9 mouse cellular contexts compared by ENCODE assay signal in genomic region chr1:86510676-86511441, GRCm38 (mm10). TPM values are rescaled to one million over a fixed set of nuclear protein-coding genes. Genes with fewer than 3 reads are reported as not detected.
DNase-seq lines count a peak whose midpoint lies in the region; ATAC-seq lines count a peak whose summit lies in the region.
"Had no signal": no experiment of that assay in that cellular context is flagged by ENCODE, and none has a peak within 500 bp of the region (broad histone marks: within the 10 kb centered on the region; RNA-seq: fewer than 3 reads in every experiment).

No protein-coding gene starts in this region.

- H3K36me3 ChIP-seq in kidney, embryonic 16.5 days (ENCODE audit: insufficient read depth, low read length): no peaks in the 10 kb centered on the region
- no peaks in the 10 kb centered on the region for H3K36me3 ChIP-seq in hindbrain, embryonic 12.5 days

- H3K4me1 ChIP-seq in kidney, embryonic 16.5 days (ENCODE audit: insufficient read depth, low read length): peaks cover 10% of the 10 kb centered on the region; the same call in 1 of the 2 replicates
- H3K4me1 ChIP-seq in hindbrain, embryonic 12.5 days: peaks cover 32% of the 10 kb centered on the region

- H3K4me3 ChIP-seq in kidney, embryonic 16.5 days (ENCODE audit: low read length): no peak overlapping the region
- no peak overlapping the region for H3K4me3 ChIP-seq in hindbrain, embryonic 12.5 days

- no peak for DNase-seq in kidney, adult 11 months
- peak; percentile 71 for DNase-seq in R1 (ENCODE audit: low read depth, low spot score)
- peak; percentile 11 for DNase-seq in naive thymus-derived CD4-positive, alpha-beta T cell, adult 2 months (ENCODE audit: low read depth)
- no peak for DNase-seq in lung, postnatal 25 days (ENCODE audit: low spot score)
- DNase-seq in lung, postnatal 14 days: no peak
- no peak for DNase-seq in right cerebral cortex, adult 2 months (ENCODE audit: low spot score in 2 of 2)
- DNase-seq: lung, postnatal 10 days had no signal

- H3K27ac ChIP-seq in kidney, embryonic 16.5 days (ENCODE audit: low read length): no peak overlapping the region
- H3K27ac ChIP-seq in hindbrain, embryonic 12.5 days: peak overlapping the region; percentile 75

- no peaks in the 10 kb centered on the region for H3K27me3 ChIP-seq in kidney, embryonic 16.5 days (ENCODE audit: insufficient read depth, low read length)
- no peaks in the 10 kb centered on the region for H3K27me3 ChIP-seq in hindbrain, embryonic 12.5 days

- no peaks in the 10 kb centered on the region for H3K9me3 ChIP-seq in kidney, embryonic 16.5 days (ENCODE audit: low read length)
- no peaks in the 10 kb centered on the region for H3K9me3 ChIP-seq in hindbrain, embryonic 12.5 days (replicated peaks)

- ATAC-seq in kidney, embryonic 16.5 days (ENCODE audit: low FRiP score, low TSS enrichment): no peak
- ATAC-seq in hindbrain, embryonic 12.5 days (ENCODE audit: low FRiP score): peak; percentile 49

- 68% methylated on average over 9 of the region's 9 CpGs for WGBS in kidney, embryonic 16.5 days
- WGBS in hindbrain, embryonic 12.5 days: 45% methylated on average over 9 of the region's 9 CpGs

- no peak overlapping the region for H3K4me2 ChIP-seq in kidney, embryonic 16.5 days (replicated peaks; ENCODE audit: low read depth, low read length)
- no peak overlapping the region for H3K4me2 ChIP-seq in hindbrain, embryonic 12.5 days (replicated peaks)

- H3K9ac ChIP-seq in kidney, embryonic 16.5 days (replicated peaks; ENCODE audit: low read length): 0 out of 2 replicates have a peak overlapping the region, but pooled peaks have one; percentile 42
- peak overlapping the region; percentile 45; the same call in 1 of the 2 replicates for H3K9ac ChIP-seq in hindbrain, embryonic 12.5 days

RNA-seq across cellular contexts. Expression of gene Ptma, which starts 15.7 kb away (rescaled TPM):
- polyA plus RNA-seq in kidney, embryonic 16.5 days (2015; fragmentation: Nextera tagmentation; extraction: Ambion mirVana): 2,279 and 2,662 TPM in 2 replicates
- polyA plus RNA-seq in hindbrain, embryonic 12.5 days (2016; fragmentation: Nextera tagmentation; extraction: Ambion mirVana): 2,735 and 2,863 TPM in 2 replicates

Comparison
In these comparisons a context has a peak if more than half of its experiments do, and no peak if none do; other contexts are left out.
1. DNase-seq: peak in R1 (single experiment) and naive thymus-derived CD4-positive, alpha-beta T cell, adult 2 months (single experiment); none in kidney, adult 11 months (single experiment), lung, postnatal 25 days (single experiment), lung, postnatal 14 days (single experiment) and right cerebral cortex, adult 2 months (0 of 2).